Mouse (Mus musculus): Measurements from ENCODE around the gene Amotl2. TPM values are rescaled to one million over a fixed set of nuclear protein-coding genes. Genes with fewer than 3 reads are reported as not detected.

Gene Amotl2
- total and polyA plus RNA-seq, 2 experiments from 2014 or later: 27.6 to 106 TPM

- no peaks in the 10 kb centered on the region for H3K9me3 ChIP-seq (ENCODE audit: low read length)
- no peak overlapping the region for H3K4me3 ChIP-seq (ENCODE audit: low read depth, low read length)
- DNase-seq (no peak), ATAC-seq (no peak)
- H3K4me1 ChIP-seq (ENCODE audit: insufficient read depth): no peaks in the 10 kb centered on the region
- H3K27ac ChIP-seq (ENCODE audit: low read depth, low read length): no peak overlapping the region
- no peak overlapping the region for H3K9ac ChIP-seq
- H3K36me3 ChIP-seq (ENCODE audit: insufficient read depth): no peaks in the 10 kb centered on the region
- H3K27me3 ChIP-seq (ENCODE audit: insufficient read depth, low read length): no peaks in the 10 kb centered on the region
- no peak overlapping the region for H3K4me2 ChIP-seq (ENCODE audit: low read depth)
- no peak for TF ChIP-seq CTCF (IDR thresholded peaks at IDR 0.05; ENCODE audit: low read depth)
- WGBS: 88% methylated on average over 11 of the region's 11 CpGs
These were observed 32.7 kb downstream of the Amotl2 start for GRCm38 (mm10) chr9:102749216-102749615.

GRCm38 (mm10) chr9:102751632-102752303, 35.3 kb downstream of the Amotl2 start:
- no peak overlapping the region for H3K4me3 ChIP-seq (ENCODE audit: low read depth, low read length)
- WGBS: 95% methylated on average over 5 of the region's 5 CpGs
- H3K36me3 ChIP-seq (ENCODE audit: insufficient read depth): no peaks in the 10 kb centered on the region
- H3K4me2 ChIP-seq (ENCODE audit: low read depth): no peak overlapping the region
- no peak overlapping the region for H3K9ac ChIP-seq
- no peak overlapping the region for H3K27ac ChIP-seq (ENCODE audit: low read depth, low read length)
- no peak for TF ChIP-seq CTCF (IDR thresholded peaks at IDR 0.05; ENCODE audit: low read depth)
- ATAC-seq (no peak), DNase-seq (no peak)
- no peaks in the 10 kb centered on the region for H3K9me3 ChIP-seq (ENCODE audit: low read length)
- H3K4me1 ChIP-seq (ENCODE audit: insufficient read depth): no peaks in the 10 kb centered on the region
- H3K27me3 ChIP-seq (ENCODE audit: insufficient read depth, low read length): no peaks in the 10 kb centered on the region

DNA sequence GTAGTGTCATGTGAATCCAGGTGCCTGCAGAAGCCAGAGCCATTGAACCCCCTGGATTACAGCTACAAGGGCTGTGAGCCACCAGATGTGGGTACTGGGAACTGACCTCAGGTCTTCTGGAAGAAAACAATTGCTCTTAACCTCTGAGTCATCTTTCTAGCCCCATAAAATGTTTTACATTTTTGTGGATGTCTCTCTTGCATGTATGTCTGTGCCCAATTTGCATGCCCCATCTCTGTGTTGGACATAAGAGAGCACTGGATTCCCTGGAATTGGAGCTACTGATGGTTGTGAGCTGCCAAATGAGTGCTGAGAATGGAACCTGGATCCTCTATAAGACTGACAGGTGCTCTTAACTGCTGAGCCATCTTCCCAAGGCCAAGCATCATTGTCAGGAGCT, 36.8 kb downstream of the Amotl2 start:
- Histone ChIP-seq H3K9me3 (ENCODE audit: low read length) (no peaks in the 10 kb centered on the region), H3K27me3 (ENCODE audit: insufficient read depth, low read length) (no peaks in the 10 kb centered on the region), H3K4me1 (ENCODE audit: insufficient read depth) (no peaks in the 10 kb centered on the region), H3K9ac (no peak overlapping the region), H3K36me3 (ENCODE audit: insufficient read depth) (no peaks in the 10 kb centered on the region), H3K4me2 (ENCODE audit: low read depth) (no peak overlapping the region), H3K27ac (ENCODE audit: low read depth, low read length) (no peak overlapping the region), H3K4me3 (ENCODE audit: low read depth, low read length) (no peak overlapping the region)
- no peak for ATAC-seq
- TF ChIP-seq CTCF (IDR thresholded peaks at IDR 0.05; ENCODE audit: low read depth): no peak
- no peak for DNase-seq

DNA sequence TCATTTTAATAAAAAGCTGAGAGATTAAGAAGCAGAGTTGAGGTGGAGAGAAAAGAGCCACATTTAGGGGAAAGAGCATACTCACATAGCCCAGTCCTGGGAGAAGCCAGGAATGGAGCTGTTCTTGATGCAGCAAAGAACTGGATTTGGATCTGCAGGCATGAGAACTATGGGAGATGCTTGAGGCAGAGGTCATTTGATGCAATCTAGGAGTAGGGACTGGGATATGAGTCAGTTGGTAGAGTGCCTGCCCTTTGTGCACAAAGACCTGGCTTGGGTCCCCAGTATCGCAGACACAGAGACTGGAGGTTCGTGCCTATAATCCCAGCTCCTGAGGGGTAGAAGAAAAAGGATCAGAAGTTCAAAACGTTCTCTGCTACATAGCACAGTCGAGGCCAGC, 38.7 kb downstream of the Amotl2 start:
- Histone ChIP-seq H3K36me3 (ENCODE audit: insufficient read depth) (no peaks in the 10 kb centered on the region), H3K27ac (ENCODE audit: low read depth, low read length) (no peak overlapping the region), H3K9me3 (ENCODE audit: low read length) (no peaks in the 10 kb centered on the region), H3K9ac (no peak overlapping the region), H3K4me1 (ENCODE audit: insufficient read depth) (no peaks in the 10 kb centered on the region), H3K4me2 (ENCODE audit: low read depth) (no peak overlapping the region), H3K27me3 (ENCODE audit: insufficient read depth, low read length) (no peaks in the 10 kb centered on the region), H3K4me3 (ENCODE audit: low read depth, low read length) (no peak overlapping the region)
- WGBS: 57% methylated on average over 4 of the region's 4 CpGs
- ATAC-seq (no peak), DNase-seq (no peak)
- no peak for TF ChIP-seq CTCF (IDR thresholded peaks at IDR 0.05; ENCODE audit: low read depth)

DNA sequence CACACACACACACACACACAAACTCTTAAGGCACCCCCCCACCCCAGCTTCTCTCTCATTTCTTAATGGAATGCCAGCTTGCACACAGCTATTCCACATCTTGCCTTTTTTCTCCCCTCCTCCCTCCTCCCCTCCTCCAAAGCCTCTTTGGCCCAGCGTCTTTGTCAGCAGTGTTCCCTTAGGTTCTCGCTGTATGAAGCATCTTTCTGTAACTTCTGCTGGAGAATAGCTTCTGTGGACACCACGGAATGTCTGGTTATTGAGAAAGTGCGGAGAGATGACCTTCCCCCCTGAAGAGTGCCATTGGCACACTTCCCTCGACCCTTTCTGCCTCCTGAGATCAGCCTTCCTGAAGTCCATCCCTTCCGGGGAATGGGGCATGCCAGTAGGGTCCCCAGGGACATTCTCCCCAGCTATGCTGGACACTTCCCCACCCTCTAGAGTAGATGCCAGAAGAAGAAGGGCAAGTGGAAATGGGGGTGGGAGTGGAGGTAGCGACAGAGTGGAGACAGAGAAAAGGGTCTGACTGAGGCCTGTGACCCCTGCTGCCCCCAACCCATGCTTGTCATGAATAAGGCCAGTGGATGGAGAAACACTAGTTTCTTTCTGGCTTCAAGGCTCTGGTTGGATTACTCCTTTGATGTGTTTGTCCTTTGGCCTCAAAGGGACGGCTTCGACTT, 39.3 kb downstream of the Amotl2 start:
- ATAC-seq (no peak), DNase-seq (no peak)
- H3K27me3 ChIP-seq (ENCODE audit: insufficient read depth, low read length): no peaks in the 10 kb centered on the region
- H3K4me2 ChIP-seq (ENCODE audit: low read depth): no peak overlapping the region
- no peak for TF ChIP-seq CTCF (IDR thresholded peaks at IDR 0.05; ENCODE audit: low read depth)
- WGBS: 70% methylated on average over 9 of the region's 9 CpGs
- no peak overlapping the region for H3K4me3 ChIP-seq (ENCODE audit: low read depth, low read length)
- H3K27ac ChIP-seq (ENCODE audit: low read depth, low read length): no peak overlapping the region
- H3K4me1 ChIP-seq (ENCODE audit: insufficient read depth): no peaks in the 10 kb centered on the region
- no peaks in the 10 kb centered on the region for H3K9me3 ChIP-seq (ENCODE audit: low read length)
- H3K9ac ChIP-seq: no peak overlapping the region
- no peaks in the 10 kb centered on the region for H3K36me3 ChIP-seq (ENCODE audit: insufficient read depth)

- no peaks in the 10 kb centered on the region for H3K4me1 ChIP-seq (ENCODE audit: insufficient read depth)
- TF ChIP-seq CTCF (IDR thresholded peaks at IDR 0.05; ENCODE audit: low read depth): no peak
- H3K4me3 ChIP-seq (ENCODE audit: low read depth, low read length): no peak overlapping the region
- no peak overlapping the region for H3K27ac ChIP-seq (ENCODE audit: low read depth, low read length)
- no peaks in the 10 kb centered on the region for H3K36me3 ChIP-seq (ENCODE audit: insufficient read depth)
- H3K9me3 ChIP-seq (ENCODE audit: low read length): no peaks in the 10 kb centered on the region
- no peaks in the 10 kb centered on the region for H3K27me3 ChIP-seq (ENCODE audit: insufficient read depth, low read length)
- H3K4me2 ChIP-seq (ENCODE audit: low read depth): no peak overlapping the region
- no peak overlapping the region for H3K9ac ChIP-seq
- 50% methylated on average over 14 of the region's 14 CpGs for WGBS
- DNase-seq: no peak
- ATAC-seq: no peak
These were observed 39.9 kb downstream of the Amotl2 start for GRCm38 (mm10) chr9:102756352-102756751.

DNA sequence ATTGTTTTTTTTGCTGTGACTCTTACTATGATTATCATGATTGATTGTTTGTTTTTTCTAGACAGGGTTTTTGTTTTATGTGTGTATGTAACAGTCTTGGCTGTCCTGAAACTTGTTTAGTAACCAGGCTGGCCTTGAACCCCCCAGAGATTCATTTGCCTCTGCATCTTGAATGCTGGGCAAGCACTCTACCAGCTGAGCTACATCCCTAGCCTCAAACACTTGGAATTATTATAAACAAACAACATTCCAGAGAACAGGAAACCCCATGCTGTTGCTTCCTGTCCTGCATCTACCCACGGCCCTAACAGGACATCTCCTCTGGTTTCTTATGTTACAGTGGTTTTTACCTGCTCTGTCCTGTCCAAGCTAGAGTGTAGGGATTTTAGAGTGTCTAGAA, 42.4 kb downstream of the Amotl2 start:
- H3K9me3 ChIP-seq (ENCODE audit: low read length): no peaks in the 10 kb centered on the region
- no peak overlapping the region for H3K4me3 ChIP-seq (ENCODE audit: low read depth, low read length)
- H3K9ac ChIP-seq: no peak overlapping the region
- ATAC-seq (no peak), DNase-seq (no peak)
- no peak for TF ChIP-seq CTCF (IDR thresholded peaks at IDR 0.05; ENCODE audit: low read depth)
- no peaks in the 10 kb centered on the region for H3K27me3 ChIP-seq (ENCODE audit: insufficient read depth, low read length)
- 71% methylated on average over 1 of the region's 1 CpGs for WGBS
- H3K4me1 ChIP-seq (ENCODE audit: insufficient read depth): no peaks in the 10 kb centered on the region
- H3K36me3 ChIP-seq (ENCODE audit: insufficient read depth): no peaks in the 10 kb centered on the region
- H3K4me2 ChIP-seq (ENCODE audit: low read depth): no peak overlapping the region
- H3K27ac ChIP-seq (ENCODE audit: low read depth, low read length): no peak overlapping the region

All from forebrain, postnatal 0 days (tissue).